Mouse (Mus musculus) adrenal gland, postnatal 36 days (tissue): ENCODE measurements around the gene Ifitm6. TPM values are rescaled to one million over a fixed set of nuclear protein-coding genes. Genes with fewer than 3 reads are reported as not detected.
"Not testable (repeated sequence)": the region's sequence is repeated elsewhere in the genome, so short reads cannot be mapped to it uniquely, and the experiment has no call there.

Experiments used
- DNase-seq, 2 experiments: peaks; one replicate each; pipeline ENCODE4 v3.0.0; 2021; ENCODE audit warnings: mixed read lengths in 1 of 2
- total RNA-seq, 2 experiments: library from RNA; stranded (reverse); gene quantifications; 2 replicates each; pipeline ENCODE4 v1.2.3; 2021

The Ifitm6 gene
- total RNA-seq, 2 experiments from 2014 or later: 0.99 TPM; not detected in 1

- peak; percentile 66 to 87 for DNase-seq
Observed at GRCm38 (mm10) chr7:141041661-141042060, 23.9 kb upstream of the Ifitm6 start.

- DNase-seq: peak in 1 of 2 experiments; percentile 22
Observed at GRCm38 (mm10) chr7:141040867-141041606, 23.3 kb upstream of the Ifitm6 start.

- no peak for DNase-seq
Observed at GRCm38 (mm10) chr7:141039386-141040107, 21.8 kb upstream of the Ifitm6 start.

- DNase-seq: no peak
Observed at GRCm38 (mm10) chr7:141038090-141039032, 20.6 kb upstream of the Ifitm6 start.

- DNase-seq: not testable (repeated sequence)
Observed at GRCm38 (mm10) chr7:141036624-141037023, 18.9 kb upstream of the Ifitm6 start.

GRCm38 (mm10) chr7:141032458-141033167 lies 14.9 kb upstream of the Ifitm6 start:
- peak in 1 of 2 experiments; percentile 31 for DNase-seq

GRCm38 (mm10) chr7:141030390-141030789 lies 12.7 kb upstream of the Ifitm6 start:
- DNase-seq: no peak

- no peak for DNase-seq
Observed at GRCm38 (mm10) chr7:141028831-141029230, 11.1 kb upstream of the Ifitm6 start, which contains the start of gene Gm17387. TSS of gene Gm17387 (plus strand) at chr7:141029131.

- no peak for DNase-seq
Observed at GRCm38 (mm10) chr7:141026740-141027098, 9.0 kb upstream of the Ifitm6 start.

- DNase-seq: no peak
Observed at GRCm38 (mm10) chr7:141026097-141026739, 8.5 kb upstream of the Ifitm6 start.

- DNase-seq: no peak
Observed at GRCm38 (mm10) chr7:141024865-141025838, 7.4 kb upstream of the Ifitm6 start.

- no peak for DNase-seq
Observed at GRCm38 (mm10) chr7:141021489-141022449, 4.0 kb upstream of the Ifitm6 start.

- no peak for DNase-seq
Observed at GRCm38 (mm10) chr7:141019028-141019427, 1.3 kb upstream of the Ifitm6 start.

GRCm38 (mm10) chr7:141016707-141017697 lies 722 bp downstream of the Ifitm6 start:
- no peak for DNase-seq

GRCm38 (mm10) chr7:141011238-141011770 lies 6.4 kb downstream of the Ifitm6 start:
- DNase-seq: no peak

- peak; percentile 69 to 80 for DNase-seq
Observed at GRCm38 (mm10) chr7:141010593-141010992, 7.1 kb downstream of the Ifitm6 start, which contains the start of gene Ifitm3. TSS of gene Ifitm3 (minus strand) at chr7:141010770.

GRCm38 (mm10) chr7:141009665-141010064 lies 8.1 kb downstream of the Ifitm6 start:
- no peak for DNase-seq
